Mouse (Mus musculus) stomach, embryonic 15.5 days (tissue): ENCODE measurements around the gene Sephs1. TPM values are rescaled to one million over a fixed set of nuclear protein-coding genes. Genes with fewer than 3 reads are reported as not detected.

Experiments
- ATAC-seq: fragments of 200-750 bp; cut with Nextera tagmentation; 2 replicates; pipeline ENCODE4 v1.8.0; 2017; ENCODE audit warnings: low read depth, moderate number of reproducible peaks, moderate TSS enrichment; ENCODE audit not compliant: insufficient read depth, low FRiP score
- H3K27ac ChIP-seq: fragments of 300-500 bp; sonication (generic); 2 replicates; pipeline ENCODE4 v1.5.1; 2015; ENCODE audit warnings: mild to moderate bottlenecking, inconsistent platforms
- H3K27me3 ChIP-seq: fragments of 300-500 bp; sonication (generic); replicated peaks from 2 replicates; pipeline ENCODE4 v1.6.1; 2015; ENCODE audit warnings: inconsistent platforms
- H3K36me3 ChIP-seq: fragments of 300-500 bp; sonication (generic); 2 replicates; pipeline ENCODE4 v1.6.1; 2015; ENCODE audit warnings: inconsistent platforms
- H3K4me1 ChIP-seq: fragments of 300-500 bp; sonication (generic); 2 replicates; pipeline ENCODE4 v1.6.1; 2015; ENCODE audit warnings: inconsistent platforms
- H3K4me2 ChIP-seq: fragments of 300-500 bp; sonication (generic); 2 replicates; pipeline ENCODE4 v1.6.1; 2015; ENCODE audit warnings: mild to moderate bottlenecking, inconsistent platforms
- H3K4me3 ChIP-seq: fragments of 300-500 bp; sonication (generic); replicated peaks from 2 replicates; pipeline ENCODE4 v1.5.1; 2015; ENCODE audit warnings: inconsistent platforms
- H3K9ac ChIP-seq: fragments of 300-500 bp; sonication (generic); 2 replicates; pipeline ENCODE4 v1.6.1; 2015; ENCODE audit warnings: inconsistent platforms
- H3K9me3 ChIP-seq: fragments of 300-500 bp; sonication (generic); 2 replicates; pipeline ENCODE4 v1.6.1; 2016; ENCODE audit warnings: inconsistent platforms
- WGBS: fragments of 180-500 bp; shearing (Covaris S2); methylation state at CpG from one replicate; pipeline ENCODE4 v1.1.7; 2015; 5-methylcytosine and 5-hydroxymethylcytosine counted together
- polyA plus RNA-seq: library from polyadenylated mRNA; unstranded; fragments of >200 nt; fragmentation: Nextera tagmentation; extraction: Ambion mirVana; gene quantifications from 2 replicates; pipeline ENCODE4 v1.2.1, GENCODE M21; 2015

The Sephs1 gene
- polyA plus RNA-seq, result 59.8 and 61.2 TPM in 2 replicates

DNA sequence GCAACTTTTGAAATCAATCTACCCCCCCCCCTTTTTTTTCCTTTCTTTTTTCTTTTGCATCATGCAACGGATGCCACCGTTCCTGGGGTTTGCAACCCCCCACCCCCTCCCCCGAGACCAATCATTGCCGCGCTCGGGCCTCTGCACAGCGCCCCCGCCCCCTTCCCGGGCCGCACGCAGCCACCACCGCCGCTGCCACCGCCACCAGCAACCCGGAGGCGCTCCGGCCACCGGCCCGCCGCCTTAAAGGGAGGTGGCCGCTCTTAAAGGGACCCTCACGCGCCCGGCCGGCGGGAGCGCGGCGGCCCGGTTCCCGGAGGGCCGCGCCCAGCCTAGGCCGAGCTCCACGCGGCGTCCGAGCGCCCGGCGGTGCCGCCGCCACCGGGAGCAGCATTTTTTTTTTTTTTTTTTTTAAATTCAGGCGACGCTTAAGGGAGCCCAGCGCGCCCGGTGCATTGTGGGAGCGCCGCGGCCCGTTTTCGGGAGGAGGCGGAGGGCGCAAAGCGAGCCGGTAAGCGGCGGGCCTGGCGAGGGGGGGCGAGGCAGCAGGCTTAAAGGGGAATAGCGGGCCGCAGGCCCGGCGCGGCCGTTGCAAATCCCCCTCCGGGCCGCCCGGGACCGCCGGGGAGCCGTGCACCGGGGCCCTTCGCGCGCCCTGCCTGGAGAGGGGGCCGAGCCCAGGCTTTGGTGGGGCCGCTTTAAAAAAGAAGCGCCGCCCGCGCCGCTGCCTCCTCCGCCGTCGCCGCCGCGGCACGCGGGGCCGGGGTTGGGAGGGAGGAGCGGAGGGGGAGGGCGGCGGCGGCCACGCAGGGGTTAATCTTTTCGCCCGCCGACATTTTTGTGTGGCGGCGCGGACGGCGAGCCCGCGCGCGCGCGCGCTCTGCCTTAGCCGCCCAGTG is at the start of gene Sephs1:
TSS of gene Sephs1 (plus strand) at position 215 of the 899 bp plus-strand sequence.
- H3K36me3 ChIP-seq, result peaks cover 9% of the 10 kb centered on the region
- peak within 1 kb of the TSS; percentile 97 for H3K4me3 ChIP-seq
- H3K4me1 ChIP-seq, result peaks cover 5% of the 10 kb centered on the region; the same call in 1 of the 2 replicates
- no peaks in the 10 kb centered on the region for H3K27me3 ChIP-seq
- peak; percentile 73 for ATAC-seq
- H3K4me2 ChIP-seq, result peak within 1 kb of the TSS; percentile 83
- H3K27ac ChIP-seq, result peak within 1 kb of the TSS; percentile 99
- H3K9ac ChIP-seq, result peak within 1 kb of the TSS; percentile 99
- whole genome bisulfite sequencing, result under 1% methylated on average over 89 of the region's 115 CpGs
- H3K9me3 ChIP-seq, result no peaks in the 10 kb centered on the region

DNA sequence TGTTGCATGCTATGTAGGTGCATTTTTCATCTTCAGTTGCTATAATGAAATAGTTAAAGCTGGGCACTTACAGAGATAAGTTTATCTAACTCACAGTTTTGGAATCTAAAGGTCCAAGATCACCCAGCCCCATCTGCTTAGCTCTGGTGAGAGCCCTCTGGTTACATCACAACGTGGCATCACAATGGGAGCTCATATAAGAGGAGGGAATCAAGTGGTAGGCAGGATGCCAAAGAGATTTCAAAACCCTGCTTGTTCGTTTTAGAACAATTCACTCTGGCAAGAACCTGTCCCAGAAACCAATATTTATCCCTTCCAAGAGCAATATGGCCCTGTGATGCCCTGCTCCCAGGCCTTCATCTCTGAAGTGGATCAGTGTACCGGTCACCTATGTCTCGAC is 49.2 kb upstream of the Sephs1 start:
- ATAC-seq, result no peak
- H3K27me3 ChIP-seq, result no peaks in the 10 kb centered on the region

DNA sequence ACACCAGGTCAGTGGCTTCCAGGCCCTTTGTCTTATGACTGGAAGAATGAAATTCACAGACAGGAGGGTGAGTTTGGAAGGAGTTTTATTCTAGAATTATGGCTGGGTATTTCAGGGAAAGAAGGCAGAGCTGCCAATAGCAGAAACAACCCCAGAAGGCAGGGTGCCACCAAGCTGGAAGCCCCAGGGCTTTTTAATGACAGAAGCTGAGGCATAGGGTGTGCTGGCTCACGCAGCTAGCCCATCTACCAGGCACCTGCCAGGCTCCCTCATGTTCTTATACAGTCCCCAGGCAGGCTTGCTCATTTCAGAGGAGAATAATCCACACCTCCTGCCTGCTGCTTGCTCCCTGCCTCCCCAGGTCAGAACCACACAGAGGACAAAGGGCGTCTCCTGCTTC is 31.9 kb upstream of the Sephs1 start:
- no peaks in the 10 kb centered on the region for H3K36me3 ChIP-seq
- H3K27ac ChIP-seq, result no peak overlapping the region
- no peak overlapping the region for H3K4me3 ChIP-seq
- ATAC-seq, result no peak
- WGBS, result 84% methylated on average over 2 of the region's 2 CpGs
- no peaks in the 10 kb centered on the region for H3K9me3 ChIP-seq
- H3K27me3 ChIP-seq, result no peaks in the 10 kb centered on the region
- no peak overlapping the region for H3K4me2 ChIP-seq
- H3K9ac ChIP-seq, result no peak overlapping the region
- no peaks in the 10 kb centered on the region for H3K4me1 ChIP-seq

More for the DNA sequence above, 49.2 kb upstream of the Sephs1 start:
- H3K4me2 ChIP-seq, result no peak overlapping the region
- 69% methylated on average over 4 of the region's 4 CpGs for WGBS
- no peak overlapping the region for H3K9ac ChIP-seq
- H3K4me1 ChIP-seq, result peaks cover 8% of the 10 kb centered on the region; the same call in 1 of the 2 replicates
- H3K27ac ChIP-seq, result no peak overlapping the region
- no peaks in the 10 kb centered on the region for H3K9me3 ChIP-seq
- H3K36me3 ChIP-seq, result no peaks in the 10 kb centered on the region
- H3K4me3 ChIP-seq, result no peak overlapping the region

DNA sequence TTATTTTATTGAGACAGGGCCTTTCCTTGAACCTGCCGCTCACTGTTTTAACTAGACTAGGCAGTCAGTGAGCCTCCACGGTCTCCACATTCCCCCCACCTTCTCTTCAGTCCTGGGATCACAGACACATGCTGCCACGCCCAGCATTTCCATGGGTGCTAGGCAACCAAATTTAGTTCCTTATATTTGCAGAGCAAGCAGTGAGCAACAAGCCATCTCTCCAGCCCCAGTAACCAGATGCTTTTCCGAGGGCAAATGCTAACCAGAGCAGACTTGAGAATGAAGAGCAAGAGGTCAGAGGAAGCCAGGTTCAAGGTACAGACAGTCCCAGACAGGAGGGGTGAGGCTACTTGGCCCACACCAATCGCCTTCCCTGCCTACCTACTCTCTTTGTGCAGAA is 24.2 kb upstream of the Sephs1 start:
- H3K4me2 ChIP-seq, result no peak overlapping the region
- H3K27ac ChIP-seq, result no peak overlapping the region
- H3K4me3 ChIP-seq, result no peak overlapping the region
- no peak overlapping the region for H3K9ac ChIP-seq
- 0 out of 2 replicates have a peak, but pooled peaks cover 5% of the 10 kb centered on the region for H3K4me1 ChIP-seq
- no peaks in the 10 kb centered on the region for H3K36me3 ChIP-seq
- no peaks in the 10 kb centered on the region for H3K9me3 ChIP-seq
- ATAC-seq, result no peak
- 47% methylated on average over 5 of the region's 5 CpGs for WGBS
- no peaks in the 10 kb centered on the region for H3K27me3 ChIP-seq

- 0 out of 2 replicates have a peak, but pooled peaks cover 5% of the 10 kb centered on the region for H3K4me1 ChIP-seq
- no peak overlapping the region for H3K4me3 ChIP-seq
- H3K9me3 ChIP-seq, result no peaks in the 10 kb centered on the region
- no peaks in the 10 kb centered on the region for H3K27me3 ChIP-seq
- H3K36me3 ChIP-seq, result no peaks in the 10 kb centered on the region
- WGBS, result 63% methylated on average over 10 of the region's 10 CpGs
- H3K27ac ChIP-seq, result no peak overlapping the region
- no peak for ATAC-seq
- H3K4me2 ChIP-seq, result no peak overlapping the region
- H3K9ac ChIP-seq, result no peak overlapping the region
Observed at GRCm38 (mm10) chr2:4858161-4858560, 23.2 kb upstream of the Sephs1 start.

- Histone ChIP-seq H3K27me3 (no peaks in the 10 kb centered on the region), H3K9ac (no peak overlapping the region), H3K9me3 (no peaks in the 10 kb centered on the region), H3K27ac (no peak overlapping the region), H3K36me3 (no peaks in the 10 kb centered on the region), H3K4me1 (no peaks in the 10 kb centered on the region), H3K4me3 (no peak overlapping the region), H3K4me2 (no peak overlapping the region)
- ATAC-seq, result peak; percentile 51; the same call in 1 of the 2 replicates
- WGBS, result 44% methylated on average over 7 of the region's 7 CpGs
Observed at GRCm38 (mm10) chr2:4864008-4864816, 17.2 kb upstream of the Sephs1 start.

- no peaks in the 10 kb centered on the region for H3K27me3 ChIP-seq
- 47% methylated on average over 9 of the region's 9 CpGs for whole genome bisulfite sequencing
- H3K36me3 ChIP-seq, result no peaks in the 10 kb centered on the region
- H3K4me1 ChIP-seq, result no peaks in the 10 kb centered on the region
- no peak overlapping the region for H3K4me3 ChIP-seq
- H3K27ac ChIP-seq, result no peak overlapping the region
- no peak for ATAC-seq
- H3K4me2 ChIP-seq, result no peak overlapping the region
- H3K9me3 ChIP-seq, result no peaks in the 10 kb centered on the region
- no peak overlapping the region for H3K9ac ChIP-seq
Observed at GRCm38 (mm10) chr2:4864817-4865296, 16.5 kb upstream of the Sephs1 start.

DNA sequence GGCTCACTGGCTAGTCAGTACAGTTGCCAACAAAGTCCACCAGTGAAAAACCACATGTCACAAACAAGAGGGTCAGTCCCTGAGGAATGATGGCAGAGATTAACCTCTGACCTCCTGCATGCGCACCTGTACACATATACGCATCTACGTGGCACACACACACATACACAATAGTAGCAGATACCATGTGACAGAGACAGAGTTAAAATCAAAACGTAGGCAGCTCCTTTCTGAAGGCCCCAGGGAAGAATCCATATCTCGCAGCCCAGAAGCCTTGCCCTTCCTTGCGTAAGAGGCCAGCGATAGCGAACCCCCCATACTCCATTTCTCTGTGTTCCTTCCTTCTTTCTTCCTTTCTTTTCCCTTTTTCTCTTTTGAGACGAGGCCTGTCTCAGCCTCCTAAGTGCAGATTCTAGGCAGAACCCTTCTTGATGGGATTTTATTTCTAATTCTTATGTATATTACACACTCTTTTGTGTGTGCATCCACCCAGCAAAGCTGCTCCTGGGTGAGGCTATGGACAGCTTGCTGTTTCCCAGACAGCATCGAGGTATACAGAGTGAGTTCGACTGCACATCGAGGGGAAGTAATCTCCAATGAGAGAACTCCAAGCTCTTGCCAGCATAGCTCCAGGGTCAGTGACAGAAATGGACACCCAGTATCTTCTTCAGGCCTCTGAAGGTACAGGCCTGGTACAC is 13.2 kb upstream of the Sephs1 start:
- H3K9me3 ChIP-seq, result no peaks in the 10 kb centered on the region
- 75% methylated on average over 12 of the region's 12 CpGs for WGBS
- H3K27ac ChIP-seq, result no peak overlapping the region
- H3K9ac ChIP-seq, result no peak overlapping the region
- no peaks in the 10 kb centered on the region for H3K36me3 ChIP-seq
- no peaks in the 10 kb centered on the region for H3K4me1 ChIP-seq
- no peak overlapping the region for H3K4me2 ChIP-seq
- ATAC-seq, result no peak
- no peak overlapping the region for H3K4me3 ChIP-seq
- H3K27me3 ChIP-seq, result no peaks in the 10 kb centered on the region

DNA sequence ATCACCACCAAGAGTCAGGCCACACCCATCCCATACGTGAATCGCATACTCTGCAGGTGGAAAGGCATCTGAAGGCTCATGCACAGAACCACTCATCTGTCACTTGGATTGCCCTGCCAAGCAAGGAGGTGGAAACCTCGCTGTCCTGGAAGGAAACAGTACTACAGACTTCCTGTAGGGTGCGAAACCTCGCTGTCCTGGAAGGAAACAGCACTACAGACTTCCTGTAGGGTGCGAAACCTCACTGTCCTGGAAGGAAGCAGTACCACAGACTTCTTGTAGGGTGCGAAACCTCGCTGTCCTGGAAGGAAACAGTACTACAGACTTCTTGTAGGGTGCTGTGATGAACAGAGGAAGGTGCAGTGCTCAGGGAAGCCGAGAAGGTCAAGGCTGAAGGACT is 8.6 kb upstream of the Sephs1 start:
- ATAC-seq, result no peak
- no peaks in the 10 kb centered on the region for H3K4me1 ChIP-seq
- H3K4me2 ChIP-seq, result no peak overlapping the region
- no peaks in the 10 kb centered on the region for H3K9me3 ChIP-seq
- H3K36me3 ChIP-seq, result no peaks in the 10 kb centered on the region
- H3K9ac ChIP-seq, result no peak overlapping the region
- no peaks in the 10 kb centered on the region for H3K27me3 ChIP-seq
- no peak overlapping the region for H3K4me3 ChIP-seq
- WGBS, result 66% methylated on average over 9 of the region's 9 CpGs
- no peak overlapping the region for H3K27ac ChIP-seq

DNA sequence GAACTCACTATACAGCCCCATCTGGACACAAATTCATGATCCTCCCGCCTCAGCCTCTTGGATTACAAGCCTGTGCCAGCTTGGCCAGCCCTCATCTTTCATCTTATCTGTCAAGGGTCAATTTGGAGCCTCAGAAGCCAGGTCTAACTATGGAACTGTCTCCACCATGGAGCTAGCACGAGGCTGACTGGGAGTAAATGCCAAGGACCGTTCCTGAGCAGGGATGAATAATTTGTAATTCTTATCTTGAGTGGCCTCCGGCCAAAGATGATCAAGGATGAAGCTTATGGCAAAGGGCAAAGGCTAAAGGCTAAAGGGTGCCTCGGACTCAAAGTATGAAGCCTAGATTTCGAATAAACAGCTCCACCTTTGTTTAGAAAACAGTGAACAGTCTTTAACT is 8.0 kb upstream of the Sephs1 start:
- Histone ChIP-seq H3K36me3 (no peaks in the 10 kb centered on the region), H3K4me2 (no peak overlapping the region), H3K9ac (no peak overlapping the region), H3K27me3 (no peaks in the 10 kb centered on the region), H3K4me3 (no peak overlapping the region), H3K27ac (no peak overlapping the region), H3K9me3 (no peaks in the 10 kb centered on the region), H3K4me1 (no peaks in the 10 kb centered on the region)
- 30% methylated on average over 6 of the region's 6 CpGs for WGBS
- ATAC-seq, result no peak

- WGBS, result 44% methylated on average over 1 of the region's 1 CpGs
- Histone ChIP-seq H3K27me3 (no peaks in the 10 kb centered on the region), H3K27ac (no peak overlapping the region), H3K4me1 (no peaks in the 10 kb centered on the region), H3K4me3 (no peak overlapping the region), H3K4me2 (no peak overlapping the region), H3K9ac (no peak overlapping the region), H3K36me3 (no peaks in the 10 kb centered on the region), H3K9me3 (no peaks in the 10 kb centered on the region)
- ATAC-seq, result no peak
Observed at GRCm38 (mm10) chr2:4875090-4875489, 6.3 kb upstream of the Sephs1 start.
